Mouse (Mus musculus) heart, adult 2 months (tissue): ENCODE measurements around the gene Kcnab3. TPM values are rescaled to one million over a fixed set of nuclear protein-coding genes. Genes with fewer than 3 reads are reported as not detected.

Experiments used
- DNase-seq, 2 experiments: peaks; one replicate each; pipeline ENCODE4 v3.0.0; 2021
- H3K27ac ChIP-seq: fragments of 200-600 bp; 2 replicates; pipeline ENCODE4 v1.8.1; 2022
- H3K27me3 ChIP-seq: fragments of 200-500 bp; 2 replicates; pipeline ENCODE4 v1.6.1; 2012; ENCODE audit warnings: mild to moderate bottlenecking, low read length, inconsistent platforms, mixed read lengths; ENCODE audit not compliant: control insufficient read depth, insufficient read depth
- H3K36me3 ChIP-seq: fragments of 200-500 bp; 2 replicates; pipeline ENCODE4 v1.6.1; 2012; ENCODE audit warnings: low read length, inconsistent platforms; ENCODE audit not compliant: control insufficient read depth, insufficient read depth
- H3K4me1 ChIP-seq: fragments of 200-500 bp; 2 replicates; pipeline ENCODE4 v1.6.1; 2011; ENCODE audit warnings: low read length; ENCODE audit not compliant: control insufficient read depth, insufficient read depth
- H3K4me3 ChIP-seq: fragments of 200-600 bp; 2 replicates; pipeline ENCODE4 v1.8.1; 2022
- H3K79me2 ChIP-seq: fragments of 200-500 bp; replicated peaks from 2 replicates; pipeline ENCODE4 v1.6.1; 2012; ENCODE audit warnings: mild to moderate bottlenecking, inconsistent platforms, low read length, moderate library complexity, mixed read lengths; ENCODE audit not compliant: control insufficient read depth, insufficient read depth
- H3K9ac ChIP-seq: fragments of 200-500 bp; 2 replicates; pipeline ENCODE4 v1.6.1; 2012; ENCODE audit warnings: low read depth, mild to moderate bottlenecking, control low read depth, inconsistent platforms, low read length, mixed read lengths
- CTCF ChIP-seq: fragments of 200-600 bp; IDR thresholded peaks from 2 replicates; pipeline ENCODE4 v1.8.1; 2022; ENCODE audit warnings: antibody characterized with exemption, mild to moderate bottlenecking, moderate library complexity
- EP300 ChIP-seq: fragments of 200-500 bp; IDR thresholded peaks from 2 replicates; pipeline ENCODE4 v1.6.1; 2011; ENCODE audit warnings: low read depth, low read length, control low read depth; ENCODE audit not compliant: insufficient read depth
- POLR2A ChIP-seq: fragments of 200-500 bp; IDR thresholded peaks from 2 replicates; pipeline ENCODE4 v1.6.1; 2011; ENCODE audit warnings: mild to moderate bottlenecking, low read depth, low read length, control low read depth; ENCODE audit not compliant: insufficient read depth
- WGBS: fragments of 180-500 bp; shearing (Covaris S2); methylation state at CpG from one replicate; pipeline ENCODE4 v1.1.7; 2018; 5-methylcytosine and 5-hydroxymethylcytosine counted together
- intact Hi-C: fragments of 180-260 bp; cut with DNase I; formaldehyde crosslinking; loops from one replicate; pipeline ENCODE4 v1.15.1; 2025
- long read RNA-seq: library from polyadenylated mRNA; stranded (forward); transcript quantifications from one replicate; pipeline ENCODE4 v2.0.0, GENCODE M21; 2021
- polyA plus RNA-seq: library from polyadenylated mRNA; depleted of rRNA; stranded (reverse); fragments of >200 nt; gene quantifications from 2 replicates; pipeline ENCODE4 v1.2.3, GENCODE M21; 2012; rRNA removed
- total RNA-seq, 2 experiments: library from RNA; stranded (reverse); gene quantifications; 2 replicates each; pipeline ENCODE4 v1.2.3; 2021

The Kcnab3 gene
- total RNA-seq (under 1 TPM; 0.11 to 0.23 TPM), polyA plus RNA-seq (0.53 and 0.61 TPM in 2 replicates)
- long read RNA-seq, partial matches to known transcripts: 0 of 2 reads
- long read RNA-seq, other reads (novel, unspliced or antisense): 0 of 2 reads

DNA sequence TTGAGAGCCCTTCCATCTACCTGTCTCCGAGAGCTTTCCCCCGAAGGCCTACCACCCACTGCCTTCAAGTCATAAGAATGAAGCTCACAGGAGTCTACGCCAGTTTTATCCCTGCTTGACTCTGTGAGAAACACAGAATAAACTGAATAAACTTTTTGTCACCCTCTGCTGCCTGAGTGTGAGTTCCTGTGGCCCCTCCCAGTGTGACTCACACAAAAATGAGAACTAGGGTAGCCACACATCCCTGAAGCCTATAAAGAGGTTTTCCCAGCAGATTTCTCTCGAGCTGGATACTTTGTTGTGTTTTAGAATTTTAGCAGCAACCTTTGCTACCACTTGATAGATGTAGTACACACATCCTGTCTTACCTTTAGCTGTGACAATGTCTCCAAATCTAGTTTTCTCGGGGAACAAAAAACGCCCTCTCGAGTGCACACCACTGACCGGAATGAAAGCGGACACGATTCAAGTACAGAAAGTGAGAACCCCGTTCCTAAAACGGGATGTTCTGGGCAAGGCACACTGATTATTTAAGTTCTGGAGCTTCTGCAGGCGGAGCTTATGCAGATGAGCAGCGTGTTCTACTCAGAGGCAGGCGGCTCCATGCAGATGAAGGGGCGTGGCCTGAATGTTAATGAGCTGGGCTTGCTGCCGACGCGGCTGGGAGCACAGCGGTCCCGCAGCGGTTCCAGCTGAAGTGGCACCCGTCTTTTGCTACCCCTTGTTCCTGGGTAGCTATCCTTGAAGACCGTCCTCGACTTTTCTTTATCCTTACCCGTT, at the start of gene Kcnab3:
TSS of gene Kcnab3 (plus strand) at position 631 of the 780 bp plus-strand sequence.
- peak; percentile 85 to 90 for DNase-seq
- TF ChIP-seq CTCF (no peak), EP300 (peak; percentile 38; the same call in 1 of the 2 replicates), POLR2A (peak; percentile 70)
- peak within 1 kb of the TSS; percentile 68 for H3K4me3 ChIP-seq
- no peaks in the 10 kb centered on the region for H3K79me2 ChIP-seq
- WGBS: 9% methylated on average over 26 of the region's 26 CpGs
- intact Hi-C loops: loop anchor here (2.0 to 10.0 kb wide), 2 partner anchors 39 to 261 kb away; no protein-coding TSS in a partner anchor
- H3K4me1 ChIP-seq: peaks cover 10% of the 10 kb centered on the region
- H3K27me3 ChIP-seq: peaks cover 1% of the 10 kb centered on the region; the same call in 1 of the 2 replicates
- H3K9ac ChIP-seq: peak within 1 kb of the TSS; percentile 76
- H3K36me3 ChIP-seq: no peaks in the 10 kb centered on the region
- H3K27ac ChIP-seq: peak within 1 kb of the TSS; percentile 47

DNA sequence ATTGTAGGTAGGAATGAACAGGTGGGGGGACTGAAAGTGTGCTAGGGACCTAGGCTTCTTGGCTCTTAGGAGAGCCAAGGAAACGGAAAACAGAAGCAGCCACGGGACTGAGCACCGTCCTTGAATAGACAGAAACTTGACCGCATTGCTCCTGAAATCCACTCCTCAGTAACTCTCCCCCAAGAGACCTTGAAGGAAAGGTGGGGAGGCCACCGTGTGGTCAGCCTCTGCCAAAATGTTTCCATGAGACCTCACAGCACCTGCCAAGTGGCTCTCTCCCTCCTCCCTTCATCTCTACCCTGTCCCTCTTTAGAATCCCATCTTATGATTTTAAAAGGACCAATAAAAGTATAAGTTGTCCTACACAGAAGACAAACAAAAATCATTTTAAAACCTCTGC, 48.8 kb upstream of the Kcnab3 start:
- DNase-seq: no peak

DNA sequence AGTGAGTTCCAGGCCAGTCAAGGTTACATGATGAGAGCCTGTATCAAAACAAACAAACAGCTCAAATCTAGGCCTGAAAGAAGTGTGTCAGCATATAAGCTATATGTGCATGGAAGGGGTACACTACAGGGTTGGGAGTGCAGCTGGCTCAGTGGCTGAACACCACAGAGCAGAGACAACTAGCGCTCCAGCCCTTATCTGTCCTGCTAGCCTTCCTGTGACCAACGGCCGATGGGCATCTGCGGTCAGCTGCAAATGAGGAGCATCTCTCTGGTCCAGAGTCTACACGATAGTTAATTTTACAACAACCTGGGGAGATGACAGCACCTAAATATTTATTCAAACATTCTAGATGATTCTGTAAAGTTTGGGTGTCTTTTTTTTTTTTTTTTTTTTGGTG, 34.9 kb upstream of the Kcnab3 start:
- intact Hi-C loops: no loop called here

More for the DNA sequence above, 48.8 kb upstream of the Kcnab3 start:
- Histone ChIP-seq H3K4me3 (no peak overlapping the region), H3K27me3 (no peaks in the 10 kb centered on the region), H3K27ac (no peak overlapping the region), H3K9ac (no peak overlapping the region), H3K79me2 (no peaks in the 10 kb centered on the region), H3K4me1 (no peaks in the 10 kb centered on the region; the same call in 1 of the 2 replicates), H3K36me3 (no peaks in the 10 kb centered on the region)
- no peak for TF ChIP-seq POLR2A
- intact Hi-C loops: no loop called here
- 75% methylated on average over 5 of the region's 5 CpGs for WGBS

DNA sequence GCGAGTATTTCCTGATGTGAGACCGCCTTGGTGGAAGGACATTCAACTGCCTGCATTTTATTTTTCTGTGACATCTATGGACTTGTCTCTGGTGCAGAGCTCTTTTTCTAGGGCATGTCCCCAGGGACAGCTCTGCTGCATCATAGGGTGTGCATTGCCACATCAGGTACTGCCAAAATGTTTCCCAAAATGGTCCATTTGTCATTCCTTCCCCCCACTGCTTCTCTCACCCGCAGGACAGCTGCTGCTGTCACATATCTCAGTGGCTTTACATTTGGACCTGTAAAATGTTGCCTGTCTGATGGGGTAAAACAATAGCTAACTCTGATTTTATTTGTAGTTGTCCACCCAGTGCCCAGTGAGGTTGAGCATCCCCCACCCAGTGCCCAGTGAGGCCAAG, 30.8 kb upstream of the Kcnab3 start:
- Histone ChIP-seq H3K79me2 (no peaks in the 10 kb centered on the region), H3K36me3 (no peaks in the 10 kb centered on the region), H3K4me1 (no peaks in the 10 kb centered on the region), H3K27ac (no peak overlapping the region), H3K4me3 (no peak overlapping the region), H3K27me3 (no peaks in the 10 kb centered on the region), H3K9ac (no peak overlapping the region)
- DNase-seq: no peak
- WGBS: 58% methylated on average over 3 of the region's 3 CpGs
- TF ChIP-seq CTCF (no peak), POLR2A (no peak), EP300 (no peak)
- intact Hi-C loops: no loop called here

More for the DNA sequence above, 34.9 kb upstream of the Kcnab3 start:
- Histone ChIP-seq H3K4me1 (no peaks in the 10 kb centered on the region), H3K27me3 (no peaks in the 10 kb centered on the region), H3K79me2 (no peaks in the 10 kb centered on the region), H3K9ac (no peak overlapping the region), H3K36me3 (no peaks in the 10 kb centered on the region), H3K27ac (no peak overlapping the region), H3K4me3 (no peak overlapping the region)
- DNase-seq: no peak
- TF ChIP-seq POLR2A: no peak
- TF ChIP-seq EP300: no peak
- TF ChIP-seq CTCF: no peak
- 83% methylated on average over 5 of the region's 5 CpGs for WGBS

DNA sequence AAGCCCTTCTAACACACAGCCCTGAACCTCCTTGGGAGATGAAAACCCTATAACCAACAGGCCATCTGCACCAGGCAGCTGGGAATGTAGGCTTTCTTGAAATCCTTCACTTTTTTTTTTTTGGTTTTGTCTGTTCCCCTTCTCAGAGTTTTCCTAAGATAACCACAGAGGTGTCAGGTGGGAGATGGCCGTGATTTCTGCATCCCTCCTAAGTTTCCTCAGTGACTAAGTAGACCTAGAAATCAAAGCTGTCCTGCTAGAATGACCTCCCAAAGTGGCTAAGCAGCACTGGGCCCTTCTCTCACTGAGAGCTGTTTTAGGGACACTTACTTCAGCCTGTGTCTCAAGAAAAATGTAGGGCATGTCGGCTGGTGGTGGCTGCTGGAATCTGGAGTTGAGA, 28.3 kb upstream of the Kcnab3 start:
- H3K4me1 ChIP-seq: no peaks in the 10 kb centered on the region
- intact Hi-C loops: no loop called here
- H3K27me3 ChIP-seq: no peaks in the 10 kb centered on the region
- H3K79me2 ChIP-seq: no peaks in the 10 kb centered on the region
- DNase-seq: no peak
- H3K36me3 ChIP-seq: no peaks in the 10 kb centered on the region
- H3K9ac ChIP-seq: no peak overlapping the region
- 88% methylated on average over 2 of the region's 2 CpGs for WGBS
- no peak for TF ChIP-seq CTCF
- TF ChIP-seq POLR2A: no peak
- TF ChIP-seq EP300: no peak
- no peak overlapping the region for H3K4me3 ChIP-seq
- no peak overlapping the region for H3K27ac ChIP-seq

DNA sequence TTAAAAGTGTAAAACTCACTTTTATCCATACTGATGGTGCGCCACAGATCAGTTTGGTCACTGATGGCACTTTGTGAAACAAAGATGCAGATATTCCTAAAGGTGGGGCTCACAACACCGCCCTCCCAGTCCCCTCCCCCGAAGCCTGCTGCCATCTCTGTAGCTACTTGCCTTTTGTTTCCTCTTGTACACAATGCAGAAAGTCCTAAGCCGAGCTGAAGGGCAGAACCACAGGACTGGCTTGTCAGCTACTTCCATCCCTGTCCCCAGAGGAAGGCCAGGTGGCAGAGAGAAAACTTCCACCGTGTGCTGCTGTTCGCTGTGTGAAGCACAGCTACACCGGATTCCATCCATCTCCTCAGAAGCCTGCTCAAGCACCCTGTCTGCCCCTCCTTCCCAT, 27.8 kb upstream of the Kcnab3 start:
- intact Hi-C loops: no loop called here
- no peak overlapping the region for H3K27ac ChIP-seq
- TF ChIP-seq CTCF (no peak), POLR2A (no peak), EP300 (no peak)

More for the DNA sequence above, 27.8 kb upstream of the Kcnab3 start:
- Histone ChIP-seq H3K79me2 (no peaks in the 10 kb centered on the region), H3K4me1 (no peaks in the 10 kb centered on the region), H3K36me3 (no peaks in the 10 kb centered on the region), H3K4me3 (no peak overlapping the region), H3K9ac (no peak overlapping the region), H3K27me3 (no peaks in the 10 kb centered on the region)
- DNase-seq: no peak
- WGBS: 80% methylated on average over 7 of the region's 7 CpGs
